Mouse (Mus musculus) hindbrain, embryonic 11.5 days (tissue): ENCODE results near the gene A730061H03Rik. TPM values are rescaled to one million over a fixed set of nuclear protein-coding genes. Genes with fewer than 3 reads are reported as not detected.

Experiments used
- ATAC-seq: fragments of 200-750 bp; cut with Nextera tagmentation; 2 replicates; pipeline ENCODE4 v1.8.0; 2017; ENCODE audit warnings: mild to moderate bottlenecking, moderate TSS enrichment, moderate library complexity; ENCODE audit not compliant: low FRiP score
- DNase-seq: peaks from one replicate; pipeline ENCODE4 v3.0.0-alpha.2; 2015; ENCODE audit warnings: low spot score
- H3K27ac ChIP-seq: fragments of 300-500 bp; sonication (generic); 2 replicates; pipeline ENCODE4 v1.5.1; 2014; ENCODE audit warnings: mild to moderate bottlenecking, low read depth, low read length
- H3K27me3 ChIP-seq: fragments of 300-500 bp; sonication (generic); 2 replicates; pipeline ENCODE4 v1.6.1; 2014; ENCODE audit warnings: mild to moderate bottlenecking, low read length, moderate library complexity, mixed read lengths; ENCODE audit not compliant: control insufficient read depth, insufficient read depth
- H3K36me3 ChIP-seq: fragments of 300-500 bp; sonication (generic); 2 replicates; pipeline ENCODE4 v1.6.1; 2014; ENCODE audit warnings: mild to moderate bottlenecking, low read length, moderate library complexity, mixed read lengths; ENCODE audit not compliant: control insufficient read depth, insufficient read depth
- H3K4me1 ChIP-seq: fragments of 300-500 bp; sonication (generic); replicated peaks from 2 replicates; pipeline ENCODE4 v1.6.1; 2014; ENCODE audit warnings: low read length, mixed read lengths; ENCODE audit not compliant: control insufficient read depth, insufficient read depth
- H3K4me2 ChIP-seq: fragments of 300-500 bp; sonication (generic); replicated peaks from 2 replicates; pipeline ENCODE4 v1.6.1; 2014; ENCODE audit warnings: mild to moderate bottlenecking, low read depth, low read length
- H3K4me3 ChIP-seq: fragments of 300-500 bp; sonication (generic); 2 replicates; pipeline ENCODE4 v1.5.1; 2014; ENCODE audit warnings: low read depth, low read length
- H3K9ac ChIP-seq: fragments of 300-500 bp; sonication (generic); 2 replicates; pipeline ENCODE4 v1.6.1; 2014; ENCODE audit warnings: low read depth, low read length
- H3K9me3 ChIP-seq: fragments of 300-500 bp; sonication (generic); 2 replicates; pipeline ENCODE4 v1.6.1; 2016; ENCODE audit warnings: low read length; ENCODE audit not compliant: control insufficient read depth
- WGBS: fragments of 180-500 bp; shearing (Covaris S2); extraction: QIAGEN DNeasy Blood & Tissue Kit; methylation state at CpG from one replicate; pipeline ENCODE4 v1.1.7; 2014; 5-methylcytosine and 5-hydroxymethylcytosine counted together
- polyA plus RNA-seq: library from polyadenylated mRNA; unstranded; fragments of >200 nt; fragmentation: Nextera tagmentation; extraction: Ambion mirVana; gene quantifications from 2 replicates; pipeline ENCODE4 v1.2.1, GENCODE M21; 2014

The A730061H03Rik gene
- polyA plus RNA-seq, 1 experiment from 2014 or later: 0.52 TPM

- Histone ChIP-seq H3K27ac (no peak overlapping the region), H3K4me3 (no peak overlapping the region), H3K36me3 (no peaks in the 10 kb centered on the region), H3K9me3 (no peaks in the 10 kb centered on the region), H3K27me3 (peaks cover 11% of the 10 kb centered on the region; the same call in 1 of the 2 replicates), H3K9ac (no peak overlapping the region), H3K4me1 (no peaks in the 10 kb centered on the region), H3K4me2 (no peak overlapping the region)
- DNase-seq: no peak
- WGBS: 62% methylated on average over 4 of the region's 4 CpGs
- ATAC-seq: no peak
Measured at GRCm38 (mm10) chr14:55524062-55524461, 36.1 kb downstream of the A730061H03Rik start.

GRCm38 (mm10) chr14:55520451-55521361 lies 39.5 kb downstream of the A730061H03Rik start:
- ATAC-seq (peak; percentile 71), DNase-seq (peak; percentile 65)
- WGBS: under 1% methylated on average over 61 of the region's 61 CpGs
- Histone ChIP-seq H3K4me2 (peak overlapping the region; percentile 93), H3K4me1 (no peaks in the 10 kb centered on the region), H3K36me3 (no peaks in the 10 kb centered on the region), H3K27ac (peak overlapping the region; percentile 61; the same call in 1 of the 2 replicates), H3K9ac (peak overlapping the region; percentile 57), H3K4me3 (peak overlapping the region; percentile 52), H3K27me3 (peaks cover 11% of the 10 kb centered on the region; the same call in 1 of the 2 replicates), H3K9me3 (no peaks in the 10 kb centered on the region)

GRCm38 (mm10) chr14:55519604-55520003 lies 40.6 kb downstream of the A730061H03Rik start:
- Histone ChIP-seq H3K9ac (no peak overlapping the region), H3K4me1 (no peaks in the 10 kb centered on the region)
- WGBS: 50% methylated on average over 4 of the region's 4 CpGs

GRCm38 (mm10) chr14:55518897-55519296 lies 41.3 kb downstream of the A730061H03Rik start:
- no peak overlapping the region for H3K4me2 ChIP-seq
- H3K9ac ChIP-seq: no peak overlapping the region
- peak; percentile 70 for DNase-seq
- 24% methylated on average over 2 of the region's 2 CpGs for WGBS
- H3K4me1 ChIP-seq: no peaks in the 10 kb centered on the region
- H3K27me3 ChIP-seq: peaks cover 11% of the 10 kb centered on the region; the same call in 1 of the 2 replicates
- no peaks in the 10 kb centered on the region for H3K36me3 ChIP-seq
- no peaks in the 10 kb centered on the region for H3K9me3 ChIP-seq
- peak; percentile 85 for ATAC-seq
- H3K4me3 ChIP-seq: no peak overlapping the region
- peak overlapping the region; percentile 27 for H3K27ac ChIP-seq

More at GRCm38 (mm10) chr14:55519604-55520003, 40.6 kb downstream of the A730061H03Rik start:
- Histone ChIP-seq H3K27ac (peak overlapping the region; percentile 27), H3K36me3 (no peaks in the 10 kb centered on the region), H3K4me3 (no peak overlapping the region), H3K27me3 (peaks cover 11% of the 10 kb centered on the region; the same call in 1 of the 2 replicates), H3K4me2 (no peak overlapping the region), H3K9me3 (no peaks in the 10 kb centered on the region)
- peak; percentile 23 for DNase-seq
- no peak for ATAC-seq

- H3K27me3 ChIP-seq: 0 out of 2 replicates have a peak, but pooled peaks cover 7% of the 10 kb centered on the region
- no peak overlapping the region for H3K4me3 ChIP-seq
- H3K27ac ChIP-seq: no peak overlapping the region
- H3K9ac ChIP-seq: no peak overlapping the region
- DNase-seq (no peak), ATAC-seq (no peak)
- H3K36me3 ChIP-seq: no peaks in the 10 kb centered on the region
- WGBS: 94% methylated on average over 4 of the region's 4 CpGs
- no peaks in the 10 kb centered on the region for H3K9me3 ChIP-seq
- no peaks in the 10 kb centered on the region for H3K4me1 ChIP-seq
- no peak overlapping the region for H3K4me2 ChIP-seq
Measured at GRCm38 (mm10) chr14:55515846-55516245, 44.4 kb downstream of the A730061H03Rik start.

- WGBS: 72% methylated on average over 10 of the region's 10 CpGs
- no peak overlapping the region for H3K4me3 ChIP-seq
- H3K27ac ChIP-seq: no peak overlapping the region
- H3K4me2 ChIP-seq: no peak overlapping the region
- no peak overlapping the region for H3K9ac ChIP-seq
- ATAC-seq (no peak), DNase-seq (no peak)
- no peaks in the 10 kb centered on the region for H3K4me1 ChIP-seq
- no peaks in the 10 kb centered on the region for H3K27me3 ChIP-seq
- no peaks in the 10 kb centered on the region for H3K9me3 ChIP-seq
- H3K36me3 ChIP-seq: no peaks in the 10 kb centered on the region
Measured at GRCm38 (mm10) chr14:55513927-55514326, 46.3 kb downstream of the A730061H03Rik start.

- H3K9me3 ChIP-seq: no peaks in the 10 kb centered on the region
- H3K27me3 ChIP-seq: no peaks in the 10 kb centered on the region
- H3K4me2 ChIP-seq: no peak overlapping the region
- no peaks in the 10 kb centered on the region for H3K4me1 ChIP-seq
- DNase-seq: no peak
- no peaks in the 10 kb centered on the region for H3K36me3 ChIP-seq
- WGBS: 66% methylated on average over 7 of the region's 7 CpGs
- H3K4me3 ChIP-seq: no peak overlapping the region
- no peak overlapping the region for H3K9ac ChIP-seq
- no peak overlapping the region for H3K27ac ChIP-seq
- ATAC-seq: no peak
Measured at GRCm38 (mm10) chr14:55511037-55511436, 49.2 kb downstream of the A730061H03Rik start.

- Histone ChIP-seq H3K4me1 (no peaks in the 10 kb centered on the region), H3K9me3 (no peaks in the 10 kb centered on the region), H3K36me3 (no peaks in the 10 kb centered on the region), H3K27ac (no peak within 1 kb of the TSS), H3K4me2 (no peak within 1 kb of the TSS), H3K9ac (no peak within 1 kb of the TSS), H3K4me3 (no peak within 1 kb of the TSS), H3K27me3 (no peaks in the 10 kb centered on the region)
- DNase-seq: no peak
- no peak for ATAC-seq
- 75% methylated on average over 20 of the region's 22 CpGs for WGBS
Measured at GRCm38 (mm10) chr14:55510125-55510731, 50.0 kb downstream of the A730061H03Rik start, which contains the start of gene Cpne6. Gene Cpne6 (plus strand): TSS chr14:55510445.
